Mouse (Mus musculus) c-Kit-positive CD71-positive TER-119-negative erythroid progenitor cells, embryonic 14.5 days (primary cell): ENCODE measurements around the gene Pmis2.
A peak's percentile ranks its signal among the peaks of the same experiment; 100 is the strongest.

Experiments used
- DNase-seq: peaks from one replicate; pipeline ENCODE4 v3.0.0-alpha.2; 2013; ENCODE audit warnings: low read depth

Pmis2 gene

DNA sequence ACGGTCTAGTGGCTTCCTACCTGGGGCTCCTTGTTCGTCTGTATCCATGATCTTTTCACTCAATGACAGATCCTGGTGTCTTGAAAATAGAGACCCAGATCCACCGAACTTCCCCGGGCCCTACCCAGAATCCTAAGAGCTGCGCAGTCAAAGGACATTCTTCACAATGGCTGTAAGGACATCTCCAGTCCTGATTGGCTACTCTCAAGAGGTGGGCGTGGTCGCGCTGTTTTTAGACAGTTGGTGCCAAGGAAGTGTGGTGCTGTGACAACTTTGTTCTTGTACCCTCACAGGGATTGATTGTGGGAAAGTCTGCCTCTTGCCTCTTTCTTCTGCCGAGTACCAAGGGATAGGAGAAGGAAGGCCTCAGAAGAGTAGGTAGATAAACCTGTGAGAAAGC, at the start of gene Pmis2:
Gene Pmis2, minus strand, starts transcription at position 126 of the 400 bp plus-strand sequence.
- no peak for DNase-seq

DNA sequence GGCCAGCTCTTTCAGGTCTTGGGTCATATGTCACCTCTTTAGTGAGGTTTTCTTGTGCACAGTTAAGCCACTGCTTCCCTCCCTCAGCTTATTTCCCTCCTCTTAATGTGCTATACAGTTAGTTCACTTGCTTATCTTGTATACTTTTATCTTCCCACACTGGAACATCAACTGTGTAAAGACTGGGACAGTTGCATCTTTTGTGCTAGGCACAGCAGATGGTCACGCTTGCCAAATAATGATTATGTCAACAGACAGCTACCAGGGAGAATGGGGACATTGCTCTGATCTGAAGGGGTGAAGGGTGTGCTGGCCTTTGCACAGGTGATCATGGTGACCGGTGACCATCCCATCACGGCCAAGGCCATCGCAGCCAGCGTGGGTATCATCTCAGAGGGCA, 48.3 kb upstream of the Pmis2 start:
- no peak for DNase-seq

DNA sequence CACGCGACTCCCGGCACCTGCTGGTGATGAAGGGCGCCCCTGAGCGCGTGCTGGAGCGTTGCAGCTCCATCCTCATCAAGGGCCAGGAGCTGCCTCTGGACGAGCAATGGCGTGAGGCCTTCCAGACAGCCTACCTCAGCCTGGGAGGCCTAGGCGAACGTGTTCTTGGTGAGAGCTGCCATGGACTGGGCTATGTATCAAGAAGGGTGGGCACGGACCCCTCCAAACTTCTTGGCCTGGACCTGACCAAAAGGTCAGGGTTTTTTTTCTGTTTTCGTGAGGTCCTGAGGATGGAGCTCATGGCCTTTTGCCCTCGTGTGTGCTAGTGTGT, 46.3 kb upstream of the Pmis2 start:
- no peak for DNase-seq

DNA sequence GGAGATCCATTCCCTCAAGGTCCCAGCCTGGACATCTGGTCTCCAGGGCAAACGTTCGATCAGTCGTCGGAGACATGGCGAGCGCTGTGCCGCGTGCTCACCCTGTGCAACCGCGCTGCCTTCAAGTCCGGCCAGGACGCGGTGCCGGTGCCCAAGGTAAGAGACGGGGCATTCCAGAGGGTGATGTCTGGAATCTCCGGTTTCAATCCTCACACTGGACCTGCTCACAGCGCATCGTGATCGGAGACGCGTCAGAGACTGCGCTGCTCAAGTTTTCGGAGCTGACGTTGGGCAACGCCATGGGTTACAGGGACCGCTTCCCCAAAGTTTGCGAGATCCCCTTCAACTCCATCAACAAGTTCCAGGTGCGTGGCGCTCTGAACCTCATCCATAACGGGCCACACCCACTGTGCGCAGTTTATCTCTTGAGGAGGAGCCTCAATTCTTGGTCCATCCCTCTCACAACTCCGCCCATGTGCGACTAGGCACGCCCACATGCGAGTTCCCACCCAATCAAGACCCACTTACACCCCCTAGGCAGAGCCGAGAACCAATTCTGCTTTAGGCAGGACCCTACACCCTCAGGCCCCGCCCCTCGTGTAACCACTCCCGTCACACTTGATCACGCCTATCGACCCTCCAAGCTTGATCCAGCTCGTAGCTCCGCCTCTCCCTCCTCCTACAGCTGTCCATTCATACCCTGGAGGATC, 45.8 kb upstream of the Pmis2 start:
- peak; percentile 96 for DNase-seq

DNA sequence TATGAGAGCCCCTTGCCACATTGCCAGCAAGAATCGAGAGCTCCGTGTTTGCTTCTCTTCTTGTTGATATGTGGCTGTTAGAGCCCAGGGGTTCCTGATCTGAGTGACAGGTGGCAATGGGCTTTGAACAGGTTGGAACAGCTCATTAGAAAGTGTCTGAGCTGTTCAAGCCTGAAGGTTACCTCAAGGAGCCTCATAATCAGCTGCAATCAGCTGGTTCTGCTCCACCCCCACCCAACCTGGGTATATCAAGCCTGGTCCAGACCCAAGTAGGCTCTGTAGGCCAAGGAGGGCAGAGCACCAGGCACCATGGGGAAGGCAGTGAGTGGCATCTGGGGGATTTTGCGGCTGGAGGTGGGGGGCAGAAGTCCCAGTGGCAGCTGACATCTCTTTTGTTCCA, 40.5 kb upstream of the Pmis2 start, which contains the start of gene Atp4a:
Gene Atp4a, plus strand, starts transcription at position 268 of the 400 bp plus-strand sequence.
- no peak for DNase-seq

DNA sequence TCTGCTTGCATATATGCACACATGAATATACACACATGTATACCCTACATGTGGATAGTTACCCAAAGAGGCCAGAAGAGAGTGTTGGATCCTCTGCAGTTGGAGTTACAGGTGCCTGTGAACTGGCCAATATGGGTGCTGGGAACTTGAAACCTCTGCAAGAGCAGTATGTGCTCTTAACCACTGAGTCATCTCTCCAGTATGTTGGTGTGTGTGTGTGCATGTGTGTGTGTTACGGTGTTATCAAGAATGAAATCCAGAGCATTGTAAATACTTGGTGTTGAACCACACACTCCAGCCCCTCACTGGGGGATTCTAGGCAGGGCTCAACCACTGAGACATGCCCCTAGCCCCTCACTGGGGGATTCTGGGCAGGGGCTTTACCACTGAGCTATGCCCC, 36.0 kb upstream of the Pmis2 start:
- no peak for DNase-seq

DNA sequence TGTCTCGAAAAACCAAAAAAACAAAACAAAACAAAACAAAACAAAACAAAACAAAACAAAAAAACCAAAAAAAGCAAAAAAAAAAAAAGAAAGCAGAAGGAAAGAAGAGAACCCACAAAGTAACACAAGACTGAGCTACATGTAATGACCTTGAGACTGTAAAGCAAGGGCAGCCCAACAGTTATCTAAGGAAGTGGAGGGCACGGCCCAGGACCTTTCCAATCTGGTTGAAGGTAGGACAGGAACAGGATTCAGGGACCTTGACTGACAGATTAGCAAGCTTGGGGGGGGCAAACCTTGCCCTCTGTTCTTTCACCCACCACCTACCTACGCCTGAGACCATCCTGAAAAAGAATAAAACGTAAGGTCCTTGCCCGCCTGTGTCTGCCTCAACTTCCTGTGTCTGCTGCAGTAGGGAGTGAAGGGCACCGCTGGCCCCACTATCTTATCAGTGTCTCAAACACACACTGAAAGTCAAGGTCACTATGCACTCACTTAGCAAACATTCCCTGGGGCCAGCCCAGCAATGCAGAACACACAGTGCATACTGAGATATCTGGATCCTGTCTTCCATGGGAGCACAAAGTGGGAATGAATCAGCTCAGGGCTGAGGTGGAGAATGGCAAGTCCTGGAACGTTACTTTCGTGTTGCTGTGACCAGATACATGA, 34.9 kb upstream of the Pmis2 start:
- DNase-seq, result no peak

DNA sequence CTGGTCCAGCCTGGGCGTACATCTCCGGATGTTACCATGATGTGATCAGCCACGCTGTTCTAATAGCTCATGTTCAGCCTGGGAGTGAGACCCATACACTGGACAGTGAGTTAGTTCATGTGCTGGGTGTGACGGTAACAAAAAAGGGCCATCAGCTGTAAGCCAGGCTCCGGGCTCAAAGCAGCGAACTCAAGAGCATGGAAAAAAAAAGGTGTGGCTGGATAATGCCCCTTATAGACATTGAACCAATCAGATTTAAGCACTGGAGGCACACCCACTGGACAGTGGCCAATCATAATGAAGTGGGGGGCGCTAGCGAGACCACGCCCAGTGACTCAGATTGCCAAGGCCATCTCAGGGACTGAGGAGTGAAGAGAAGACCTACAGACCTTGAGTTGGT, 27.2 kb upstream of the Pmis2 start, which contains the start of gene 2200002J24Rik:
Gene 2200002J24Rik, plus strand, starts transcription at position 338 of the 400 bp plus-strand sequence.
- peak; percentile 50 for DNase-seq

DNA sequence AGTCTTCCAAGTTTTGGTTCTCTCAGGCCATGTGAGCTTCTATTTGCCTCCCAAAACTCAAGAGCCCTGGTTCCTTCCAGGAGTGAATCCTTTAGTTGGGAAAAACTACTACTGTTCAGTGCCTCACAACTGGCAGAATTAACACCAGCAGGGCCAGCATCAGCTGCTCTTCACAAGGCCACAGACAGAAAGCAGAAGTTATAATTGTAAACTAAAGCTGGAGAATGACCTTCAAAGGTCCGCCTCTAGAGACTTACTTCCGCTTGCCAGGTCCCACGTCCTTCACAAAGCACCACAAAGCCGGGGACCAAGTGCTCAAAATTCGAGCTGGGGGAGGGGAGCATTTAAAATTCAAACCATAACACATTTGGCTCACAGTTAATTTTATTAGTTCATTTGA, 26.7 kb upstream of the Pmis2 start:
- DNase-seq, result no peak

DNA sequence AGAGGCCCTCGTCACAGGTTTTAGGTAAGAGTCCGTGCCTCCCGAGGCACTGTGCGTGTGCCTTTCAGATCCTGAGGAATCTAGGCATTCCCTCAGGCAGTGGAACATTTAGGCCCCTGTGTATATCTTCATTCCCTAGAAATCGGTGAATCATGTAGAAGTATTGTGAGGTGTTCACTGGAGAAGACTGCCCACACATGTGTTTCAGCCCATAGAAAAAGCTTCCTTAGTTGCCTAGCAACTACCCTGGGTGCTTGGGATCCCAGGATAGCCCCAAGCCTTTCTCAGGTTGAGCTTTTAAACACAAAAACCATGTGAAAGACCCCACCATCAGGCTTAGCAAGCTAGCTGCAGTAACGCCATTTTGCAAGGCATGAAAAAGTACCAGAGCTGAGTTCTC, 16.9 kb upstream of the Pmis2 start:
- no peak for DNase-seq

DNA sequence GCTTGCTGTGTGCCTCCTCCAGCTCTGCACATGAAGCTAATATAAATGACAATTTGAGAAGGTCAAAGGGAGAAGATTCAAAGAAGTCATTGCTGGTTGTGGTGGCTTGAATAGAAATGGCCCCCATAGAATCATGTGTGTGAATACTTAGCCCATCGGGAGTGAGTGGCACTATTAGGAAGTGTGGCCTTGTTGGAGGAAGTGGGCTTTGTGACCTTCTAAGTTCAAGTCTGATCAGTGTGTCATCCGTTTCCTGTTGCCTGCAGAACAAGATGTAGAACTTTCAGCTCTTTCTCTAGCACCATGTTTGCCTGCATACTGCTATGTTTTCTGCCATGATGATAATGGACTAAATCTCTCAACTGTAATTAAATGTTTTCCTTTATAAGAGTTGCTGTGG, 12.0 kb upstream of the Pmis2 start:
- DNase-seq, result no peak

DNA sequence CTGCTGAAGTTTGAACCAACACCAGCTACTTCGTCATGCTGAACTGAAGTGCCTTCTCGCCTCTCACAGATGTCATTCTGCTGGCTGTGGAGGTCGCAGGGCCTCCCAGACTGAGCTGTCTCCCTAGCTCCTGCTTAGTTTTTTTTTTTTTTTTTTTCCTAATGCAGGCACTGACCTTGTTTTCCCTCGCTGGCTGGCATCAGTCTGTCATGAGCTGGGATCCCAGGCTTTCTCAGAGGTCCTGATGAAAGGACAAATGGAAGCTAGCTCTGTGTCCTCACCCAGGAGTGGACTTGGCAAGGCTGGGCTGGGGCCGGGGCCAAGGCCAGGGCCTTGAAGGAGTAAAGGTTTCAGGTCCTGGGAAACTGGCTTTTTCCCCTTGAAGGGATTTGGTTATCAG, 10.5 kb upstream of the Pmis2 start:
- no peak for DNase-seq

DNA sequence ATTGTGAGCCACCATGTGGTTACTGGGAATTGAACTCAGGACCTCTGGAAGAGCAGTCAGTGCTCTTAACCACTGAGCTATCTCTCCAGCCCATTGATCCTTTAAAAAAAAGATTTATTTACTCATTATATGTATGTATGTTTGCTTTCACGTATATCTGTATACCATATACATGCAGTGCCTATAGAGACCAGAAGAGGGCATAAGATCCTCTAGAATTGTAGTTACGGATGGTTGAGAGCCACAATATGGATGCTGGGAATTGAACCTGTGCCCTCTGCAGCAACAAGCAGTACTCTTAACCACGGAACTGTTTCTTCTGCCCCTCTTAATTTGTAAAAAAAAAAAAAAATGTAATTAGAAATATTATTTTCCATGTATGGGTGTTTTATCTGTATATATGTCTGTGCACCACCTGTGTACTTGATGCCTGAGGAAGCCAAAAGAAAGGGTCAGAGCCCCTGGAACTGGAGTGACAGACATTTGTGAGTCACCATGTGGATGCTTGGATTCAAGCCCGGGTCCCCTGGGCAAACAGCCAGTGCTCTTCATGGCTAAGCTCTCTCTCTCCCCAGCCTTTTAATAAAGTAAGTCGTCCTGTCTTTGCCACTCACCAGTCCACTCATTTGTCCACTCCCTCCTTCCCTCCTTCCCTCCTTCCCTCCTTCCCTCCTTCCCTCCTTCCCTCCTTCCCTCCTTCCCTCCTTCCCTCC, 7.0 kb upstream of the Pmis2 start:
- DNase-seq, result no peak

DNA sequence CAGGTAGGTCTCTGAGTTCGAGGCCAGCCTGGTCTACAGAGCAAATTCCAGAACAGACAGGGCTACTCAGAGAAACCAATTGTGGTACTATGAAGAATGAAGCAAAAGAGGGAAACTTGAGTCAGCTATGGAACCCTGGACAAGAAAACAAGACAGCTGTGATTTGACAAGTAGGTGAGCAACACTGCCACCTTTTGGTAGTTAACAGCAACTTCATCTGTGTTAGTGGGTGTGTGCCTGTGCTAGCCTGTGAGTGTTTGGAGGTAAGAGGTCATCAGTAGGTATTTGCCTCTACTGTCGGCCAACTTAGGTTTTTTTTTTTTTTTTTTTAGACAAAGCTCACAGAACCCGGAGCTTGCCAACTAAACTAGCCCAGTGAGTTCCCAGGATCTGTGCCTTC, 2.2 kb downstream of the Pmis2 start:
- DNase-seq, result peak; percentile 52

DNA sequence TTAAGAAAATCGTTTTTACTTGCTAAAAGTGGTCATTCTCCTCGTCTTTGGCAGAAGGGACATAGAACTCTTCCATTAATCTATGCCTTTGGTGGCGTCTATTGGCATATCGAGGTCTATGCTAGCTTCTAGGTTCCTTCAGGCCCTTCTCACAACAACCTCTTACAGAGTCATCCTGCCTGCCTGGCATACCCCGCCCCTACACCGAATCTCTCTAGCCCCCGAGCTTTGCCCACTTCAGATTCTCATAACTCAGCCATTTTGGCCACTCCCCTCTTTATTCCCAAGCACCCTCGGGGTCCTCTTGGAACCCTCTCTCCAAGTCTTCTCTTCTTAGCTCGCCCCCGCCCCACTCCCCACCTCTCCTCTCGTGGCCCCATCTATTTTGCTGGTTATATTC, 6.1 kb downstream of the Pmis2 start:
- no peak for DNase-seq

DNA sequence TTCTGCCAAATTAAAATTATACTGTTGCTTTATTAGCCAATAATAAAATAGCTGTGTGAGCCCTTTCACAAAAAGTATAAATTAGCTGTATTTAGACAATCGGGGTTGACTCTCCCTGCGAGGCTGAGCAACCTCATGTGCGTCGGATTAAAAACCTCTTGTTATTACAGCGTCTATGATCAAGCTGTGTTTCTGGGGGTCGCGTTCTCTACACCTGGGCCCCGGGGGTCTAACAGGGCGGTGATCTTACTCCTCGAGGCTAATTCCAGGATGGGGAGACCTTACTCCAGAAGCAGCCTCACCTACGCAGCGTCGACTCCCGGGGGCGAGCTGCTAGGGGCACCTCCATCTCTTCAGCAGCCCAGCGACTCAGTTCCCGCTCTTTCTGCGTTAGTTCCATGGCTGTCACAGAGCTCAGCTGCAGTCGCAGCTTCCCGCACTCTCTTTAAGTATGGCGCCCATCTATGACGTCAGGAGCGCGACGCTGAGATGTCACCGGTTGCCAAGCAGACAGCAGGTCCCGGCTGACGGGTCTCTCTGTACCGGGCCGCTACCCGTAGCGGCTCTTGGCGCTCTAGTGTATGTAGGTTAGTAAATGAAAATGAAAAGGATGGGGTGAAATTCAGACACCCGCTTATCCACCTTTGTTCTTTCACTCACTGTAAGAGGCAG, 6.7 kb downstream of the Pmis2 start, which contains the start of gene Haus5:
Gene Haus5, minus strand, starts transcription at position 466 of the 672 bp plus-strand sequence.
- peak; percentile 92 for DNase-seq

DNA sequence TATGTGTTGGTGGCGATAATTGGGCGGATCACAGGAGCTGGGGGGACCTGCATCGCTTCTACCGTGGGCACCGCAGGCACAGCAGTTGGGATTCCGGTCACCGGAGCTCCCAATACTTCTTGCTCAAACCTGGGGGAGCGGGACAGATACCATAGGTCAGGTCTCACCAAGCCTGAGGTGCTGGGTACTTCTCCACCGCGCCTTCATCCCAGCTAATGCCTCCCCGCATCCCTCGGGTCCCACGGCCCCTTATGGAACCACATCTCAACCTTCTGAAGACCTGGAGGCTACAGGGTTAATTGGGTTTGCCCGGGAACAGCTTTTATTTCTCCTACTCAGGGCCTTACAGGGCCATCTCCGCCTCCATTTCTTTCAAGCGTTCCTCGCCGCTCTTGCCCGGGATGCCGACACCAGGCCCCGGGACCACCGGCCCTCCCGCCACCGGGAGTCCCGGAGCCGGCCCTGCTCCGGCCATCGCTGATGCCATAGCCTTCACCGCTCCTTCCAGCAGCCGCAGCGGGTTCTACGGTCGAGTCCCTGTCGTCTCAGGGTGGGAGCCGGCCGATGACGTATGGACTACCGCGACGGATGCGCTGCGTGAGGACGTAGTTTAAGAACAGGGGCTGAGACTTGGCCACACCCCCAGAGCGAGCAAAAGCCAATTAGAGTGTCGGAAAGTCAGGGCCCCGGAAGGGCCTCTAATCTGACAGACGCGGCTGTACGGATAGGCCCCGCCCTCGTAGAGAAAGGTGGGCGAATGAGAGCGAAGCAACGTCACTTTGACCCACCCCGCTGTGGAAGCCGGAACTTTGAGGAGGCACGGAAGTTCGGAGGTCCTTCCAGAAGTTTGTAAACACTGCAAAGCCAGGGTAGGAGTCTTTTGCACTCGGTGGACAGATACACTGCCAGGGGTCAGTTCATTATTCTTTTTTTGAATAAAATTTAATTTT, 21.5 kb downstream of the Pmis2 start, which contains the start of gene Rbm42:
Gene Rbm42, minus strand, starts transcription at position 727 of the 950 bp plus-strand sequence.
- peak; percentile 99 for DNase-seq

DNA sequence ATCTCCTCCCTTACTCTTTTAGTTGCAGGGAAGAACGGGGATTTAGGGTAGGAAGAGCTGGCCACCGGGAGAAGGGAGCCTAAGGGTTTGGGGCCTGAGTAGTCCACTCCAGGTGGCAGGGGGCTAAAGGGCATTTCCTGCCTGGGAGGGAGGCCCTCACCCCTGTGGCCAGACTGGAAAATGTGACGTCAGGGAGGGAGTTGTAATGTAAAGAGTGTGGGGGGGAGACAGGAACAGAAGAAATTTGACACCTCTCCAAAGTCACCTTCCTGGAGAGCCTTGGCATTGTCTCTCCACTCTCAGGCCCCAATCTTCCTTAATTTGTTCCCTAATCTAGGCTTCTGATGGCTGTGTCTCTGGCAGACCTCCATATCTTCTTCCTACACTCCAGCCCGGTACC, 32.3 kb downstream of the Pmis2 start:
- no peak for DNase-seq

DNA sequence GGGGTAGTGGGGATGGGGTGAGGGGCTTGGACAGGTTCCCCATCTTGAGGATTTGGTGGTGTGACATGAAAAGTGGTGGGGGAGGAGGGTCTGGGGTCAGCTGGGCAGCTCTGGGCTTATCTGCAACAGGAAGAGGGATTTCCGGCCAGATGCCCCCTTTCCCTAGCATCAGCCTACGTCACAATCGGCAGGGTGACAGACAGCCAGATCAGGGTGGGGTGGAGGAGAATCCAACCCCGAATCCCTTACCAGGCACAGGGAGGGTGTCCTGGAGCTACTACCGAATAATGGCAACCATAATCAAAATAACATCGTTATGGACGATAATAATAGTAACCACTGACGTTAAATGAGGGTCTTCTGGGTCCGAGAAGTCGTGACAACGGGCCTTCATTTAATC, 35.0 kb downstream of the Pmis2 start:
- DNase-seq, result no peak

DNA sequence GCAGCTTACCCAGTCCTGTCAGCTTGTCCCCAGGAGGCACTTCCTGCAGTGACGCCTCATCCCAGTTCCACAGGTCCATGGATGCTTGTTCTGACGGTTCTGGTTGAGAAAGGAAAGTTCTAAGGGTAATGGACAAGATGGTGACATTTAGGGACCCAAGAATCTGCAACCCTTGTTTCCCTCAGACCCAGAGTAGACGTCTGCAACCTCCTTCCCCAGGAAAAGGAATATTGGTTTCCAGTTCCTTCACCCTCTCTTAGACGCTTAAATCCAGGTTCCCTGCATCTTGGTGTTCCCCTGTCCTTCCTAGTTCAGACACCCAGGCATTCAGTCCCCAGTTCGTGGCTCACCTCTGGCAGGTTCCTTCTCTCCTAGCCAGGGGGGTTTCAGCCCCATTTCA, 35.7 kb downstream of the Pmis2 start, which contains the start of gene Etv2:
Gene Etv2, minus strand, starts transcription at position 101 of the 400 bp plus-strand sequence.
- no peak for DNase-seq

DNA sequence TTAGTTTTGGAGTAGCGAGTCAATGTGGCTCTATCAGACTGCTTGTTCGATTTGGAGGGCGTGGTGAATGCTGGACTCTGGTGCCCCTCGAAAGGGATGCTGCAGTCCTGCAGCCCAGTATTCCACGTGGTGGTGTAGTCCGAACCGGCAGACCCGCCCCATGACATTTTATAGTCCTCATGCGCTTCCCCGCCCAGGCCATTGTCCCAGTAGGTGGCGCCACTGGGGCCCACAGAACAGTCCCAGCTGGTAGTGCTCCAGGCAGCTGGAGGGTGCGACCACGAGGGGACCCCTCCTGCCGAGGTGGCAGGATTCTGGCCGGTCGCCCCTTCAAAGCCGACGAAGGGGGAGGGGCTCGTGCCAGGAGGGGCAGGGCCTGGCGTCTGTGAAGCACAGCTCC, 36.8 kb downstream of the Pmis2 start:
- peak; percentile 45 for DNase-seq
